Mouse (Mus musculus) spleen, postnatal 4 days (tissue): Measurements from ENCODE around the gene Dnajb2.
"Not testable (repeated sequence)": the region's sequence is repeated elsewhere in the genome, so short reads cannot be mapped to it uniquely, and the experiment has no call there.

Experiments used
- DNase-seq, 2 experiments: peaks; one replicate each; pipeline ENCODE4 v3.0.0; 2022; ENCODE audit warnings: low spot score in 2 of 2

The Dnajb2 gene

DNA sequence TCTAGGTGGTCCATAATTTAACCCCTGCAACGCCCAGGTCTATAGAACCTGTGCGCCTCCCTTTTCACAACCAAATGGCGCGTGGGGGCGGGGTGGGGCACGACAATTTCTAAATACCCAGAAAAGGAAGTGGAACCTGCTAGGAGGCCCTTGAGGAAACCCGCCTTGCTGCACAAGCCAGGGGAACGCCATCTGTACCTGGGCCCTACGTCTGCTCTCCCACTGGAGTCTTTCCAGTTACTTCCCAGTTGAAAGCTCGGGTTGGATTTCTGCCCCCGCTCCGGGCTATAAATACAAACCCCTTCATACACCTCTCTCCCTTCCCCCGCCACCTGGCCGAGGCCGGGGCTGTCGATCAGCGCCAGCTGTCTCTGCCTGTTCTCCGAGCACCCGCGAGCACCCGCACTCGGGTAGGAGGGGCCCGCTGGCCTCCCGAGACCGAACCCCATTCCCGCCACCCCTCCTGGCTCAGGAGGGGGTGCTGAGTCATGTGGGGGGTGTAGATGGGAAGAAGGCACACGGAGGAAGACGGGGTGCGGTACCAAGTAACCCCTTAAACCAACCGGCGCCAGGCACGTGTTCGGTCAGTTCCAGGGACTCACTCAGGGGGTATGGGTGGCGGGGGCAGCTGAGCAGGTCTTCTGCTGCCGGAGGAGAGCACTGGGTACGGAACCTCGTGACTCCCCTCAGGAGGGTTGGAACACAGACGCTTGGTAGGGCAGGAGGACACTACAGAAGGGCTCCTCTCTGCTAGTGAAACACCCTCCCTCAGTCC lies 17.8 kb upstream of the Dnajb2 start:
- DNase-seq: peak; percentile 72 to 87

DNA sequence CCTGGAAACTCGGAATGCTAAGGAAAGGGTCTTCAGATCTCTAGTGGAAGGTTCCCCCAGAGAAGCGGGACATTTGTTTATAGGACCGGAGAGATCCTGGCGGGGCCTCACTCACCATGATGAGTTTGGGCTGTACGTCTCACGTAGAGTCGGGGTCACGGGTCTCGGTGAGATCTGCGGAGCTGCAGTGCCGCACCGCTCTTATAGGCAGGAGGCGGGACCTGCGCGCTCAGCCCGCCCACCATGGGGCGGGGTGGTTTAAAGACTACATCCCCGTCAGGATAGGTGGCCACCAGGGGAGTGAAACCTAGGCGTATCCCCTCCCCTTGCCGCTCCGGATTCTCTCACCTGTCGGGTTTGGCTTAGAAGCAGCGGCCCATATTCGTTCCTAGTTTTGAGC lies 17.1 kb upstream of the Dnajb2 start:
- peak; percentile 98 to 99 for DNase-seq

DNA sequence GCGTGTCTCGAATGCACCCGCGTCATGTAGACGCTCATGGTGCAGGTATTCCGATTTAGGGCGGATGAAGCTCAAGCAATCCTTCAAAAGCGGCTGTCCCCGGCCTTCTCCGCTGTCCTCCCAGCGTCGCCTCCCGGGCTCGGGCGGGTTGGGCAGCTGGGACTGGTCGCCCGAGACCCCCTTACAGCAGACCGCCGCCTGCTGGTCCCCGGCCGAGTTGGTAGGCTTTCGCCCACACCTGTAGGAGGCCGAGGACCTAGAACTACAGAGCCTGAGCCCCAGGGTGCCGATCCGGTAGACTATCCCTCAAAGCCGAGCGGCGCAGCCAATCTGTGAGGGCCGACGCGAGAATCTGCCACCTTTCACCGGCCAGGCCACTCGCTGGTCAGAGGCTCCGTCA lies 16.7 kb upstream of the Dnajb2 start, which contains the start of gene Tuba4a:
Tuba4a (minus strand) TSS at position 335 of the 400 bp plus-strand sequence.
- peak; percentile 60 to 77 for DNase-seq

DNA sequence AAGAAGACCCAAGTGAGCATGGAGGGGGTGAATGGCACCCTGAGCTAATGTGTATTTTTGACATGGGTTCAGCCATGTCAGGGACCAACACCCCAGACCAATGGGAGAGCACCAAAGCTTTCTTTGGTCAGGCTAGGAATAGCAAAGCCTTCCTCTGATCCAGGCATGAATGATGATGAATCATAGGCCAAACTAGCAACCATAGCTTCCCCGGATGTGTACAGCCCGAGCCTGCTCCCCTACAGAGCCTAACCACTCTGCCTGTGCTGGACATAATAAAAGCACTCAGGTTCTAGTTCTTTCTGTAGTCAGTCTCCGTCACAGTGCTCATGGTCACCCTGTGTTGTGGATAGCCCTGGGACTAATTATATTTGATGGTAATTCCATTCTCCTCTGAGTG lies 14.7 kb upstream of the Dnajb2 start:
- DNase-seq: peak in 1 of 2 experiments; percentile 49

DNA sequence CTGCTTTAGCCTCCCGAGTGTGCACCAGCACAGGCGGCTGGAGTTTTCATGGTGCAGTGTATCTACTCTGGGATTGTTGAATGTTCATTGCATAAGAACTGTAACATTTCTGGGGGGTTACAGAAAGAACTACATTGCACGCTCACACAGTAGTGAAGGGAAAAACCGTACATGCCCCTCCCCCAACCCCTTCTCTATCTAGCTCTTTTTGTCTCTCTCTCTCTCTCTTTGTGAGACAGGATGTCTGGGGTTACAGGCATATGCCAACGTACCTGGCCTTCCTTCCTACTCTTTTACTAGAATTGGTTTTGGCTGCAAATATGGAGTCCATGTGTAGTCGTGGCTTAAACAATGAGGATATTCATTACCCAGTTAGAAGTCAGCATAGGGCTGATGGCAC lies 13.3 kb upstream of the Dnajb2 start:
- peak in 1 of 2 experiments; percentile 44 for DNase-seq

DNA sequence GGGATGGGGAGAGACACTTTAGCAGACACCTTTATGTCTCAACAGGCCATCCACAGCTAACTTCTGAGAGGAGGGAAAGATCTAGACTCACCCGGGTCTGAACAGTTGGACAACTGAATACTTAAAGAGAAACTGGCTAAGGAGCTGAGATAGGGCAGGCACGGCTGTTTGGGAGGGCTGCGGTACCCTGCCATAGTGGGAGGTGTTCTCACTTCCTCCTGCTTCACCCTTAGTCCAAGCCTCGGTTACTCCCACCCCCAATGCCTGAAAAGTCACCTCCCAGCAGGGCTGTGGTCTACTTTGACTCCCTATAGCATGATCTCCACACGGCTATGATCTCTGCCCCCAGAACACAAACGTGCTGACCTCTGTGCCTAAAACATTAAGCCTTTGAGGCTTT lies 12.7 kb upstream of the Dnajb2 start:
- DNase-seq: peak in 1 of 2 experiments; percentile 61

DNA sequence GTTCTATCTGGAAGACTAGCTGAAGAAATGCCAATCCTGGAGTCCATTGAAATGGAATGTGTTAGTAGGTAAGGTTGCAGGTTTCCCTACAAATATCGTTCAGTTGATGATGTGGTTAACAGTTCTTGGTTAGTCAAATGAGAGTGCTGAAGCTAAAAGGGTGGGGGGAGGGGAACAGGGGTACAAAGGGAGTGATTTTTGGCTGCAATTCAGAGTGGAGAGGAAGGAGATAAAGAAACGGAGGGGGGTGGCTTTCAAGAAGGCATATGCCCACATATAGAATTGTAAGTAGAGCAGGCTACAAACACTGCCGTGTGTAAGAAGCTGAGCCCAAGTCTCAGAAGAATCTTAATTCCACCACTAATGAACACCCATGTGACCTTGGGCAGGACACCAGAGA lies 10.7 kb upstream of the Dnajb2 start:
- no peak for DNase-seq

DNA sequence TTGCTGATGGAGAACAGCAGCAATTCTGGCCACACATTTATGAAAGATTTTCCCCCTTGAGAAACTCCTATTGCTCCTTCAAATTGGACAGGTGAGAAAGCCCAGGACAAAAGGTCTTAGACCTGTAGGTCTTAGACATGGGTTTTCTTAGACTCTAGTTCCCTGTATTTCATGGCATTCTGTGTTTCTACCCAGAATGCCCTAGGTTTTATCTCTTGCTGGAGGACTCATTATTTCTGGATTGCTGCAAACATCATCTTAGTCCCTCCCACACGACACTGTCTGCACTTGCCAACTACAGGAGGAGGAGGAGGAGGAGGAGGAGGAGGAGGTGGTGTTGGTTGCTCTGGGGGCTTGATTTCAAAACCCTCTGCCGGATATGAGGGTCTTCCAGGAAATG lies 10.1 kb upstream of the Dnajb2 start:
- no peak for DNase-seq

DNA sequence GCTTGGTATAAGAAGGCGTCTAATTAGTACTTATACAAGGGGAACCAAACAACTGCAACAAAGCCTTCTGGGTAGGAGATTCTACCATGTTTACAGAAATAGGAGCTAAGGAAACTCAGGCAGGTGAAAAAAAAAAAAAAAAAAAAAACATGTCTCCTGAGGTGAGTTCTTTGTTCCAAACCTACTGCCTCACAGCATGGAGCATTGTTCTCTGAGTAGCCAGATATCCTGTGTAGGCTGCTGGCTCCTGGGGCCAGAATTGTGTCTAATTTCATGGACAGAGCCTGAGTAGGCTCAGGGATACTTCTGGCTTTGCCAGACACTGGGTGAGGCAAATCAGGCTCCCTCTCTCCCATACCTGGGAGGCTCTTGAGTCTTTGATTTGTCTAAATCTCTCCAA lies 8.6 kb upstream of the Dnajb2 start:
- peak in 1 of 2 experiments; percentile 47 for DNase-seq

DNA sequence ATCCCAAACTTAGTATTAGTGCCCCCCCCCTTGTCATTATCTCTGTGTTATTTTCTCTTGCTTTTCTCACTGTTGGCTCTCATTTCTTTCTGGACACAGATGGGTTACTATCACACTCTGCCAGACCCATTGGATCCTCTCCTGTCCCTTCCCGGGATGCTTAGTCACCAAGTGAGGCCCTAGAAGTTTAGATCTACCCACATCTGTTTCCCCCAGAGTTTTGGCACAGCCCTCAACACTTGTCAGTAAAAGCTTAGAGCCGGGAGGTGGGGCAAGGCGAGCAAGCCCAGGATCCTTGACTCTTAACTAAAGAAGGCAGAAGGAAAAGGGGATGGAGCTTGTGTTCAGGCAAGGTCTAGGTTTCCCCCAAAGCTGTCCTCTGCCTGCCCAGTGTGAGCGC lies 7.0 kb upstream of the Dnajb2 start:
- peak in 1 of 2 experiments; percentile 62 for DNase-seq

DNA sequence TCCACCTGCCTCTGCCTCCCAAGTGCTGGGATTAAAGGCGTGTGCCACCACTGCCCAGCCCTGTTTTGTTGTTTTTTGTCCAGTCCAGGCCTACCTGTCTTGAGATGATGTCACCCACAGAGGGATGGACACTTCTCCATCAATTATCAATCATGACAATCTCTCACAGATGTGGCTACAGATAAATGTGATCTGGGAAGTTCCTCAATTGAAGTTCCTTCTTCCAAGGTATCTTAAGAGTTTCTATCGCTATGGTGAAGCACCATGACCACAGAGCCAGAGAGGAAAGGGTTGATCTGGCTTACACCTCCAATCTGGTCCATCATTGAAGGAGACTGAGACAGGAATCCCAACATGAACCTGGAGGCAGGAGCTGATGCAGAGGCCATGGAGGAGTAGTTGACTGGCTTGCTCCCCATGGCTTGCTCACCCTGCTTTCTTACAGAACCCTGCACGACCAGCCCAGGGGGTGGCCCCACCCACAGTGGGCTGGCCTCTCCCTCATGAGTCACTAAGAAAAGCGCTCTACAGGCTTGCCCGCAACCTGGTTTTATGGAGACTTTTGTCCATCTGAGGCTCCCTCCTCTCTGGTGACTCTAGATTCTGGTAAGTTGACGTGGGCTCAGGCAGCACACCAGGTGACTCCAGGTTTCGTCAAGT lies 5.7 kb upstream of the Dnajb2 start:
- DNase-seq: no peak

DNA sequence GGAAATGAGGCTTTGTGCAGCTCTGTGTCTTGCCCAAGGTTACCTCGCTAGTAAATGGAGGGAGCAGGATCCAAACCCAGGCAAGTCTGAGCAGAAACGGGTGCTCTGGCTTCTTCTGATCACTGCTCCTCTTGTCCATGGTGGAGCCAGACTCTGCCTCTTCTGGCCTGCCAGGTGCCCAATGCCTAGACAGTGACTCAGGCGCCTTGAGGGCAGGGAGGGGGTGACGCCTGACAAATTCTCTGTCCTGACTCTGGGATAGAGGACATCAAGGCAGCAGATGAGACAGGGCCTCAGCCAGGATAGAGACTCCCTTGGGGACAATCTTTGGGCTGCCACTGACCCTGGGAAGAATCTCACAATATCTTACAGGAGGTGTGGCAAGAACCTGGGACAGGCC lies 5.0 kb upstream of the Dnajb2 start:
- DNase-seq: no peak

DNA sequence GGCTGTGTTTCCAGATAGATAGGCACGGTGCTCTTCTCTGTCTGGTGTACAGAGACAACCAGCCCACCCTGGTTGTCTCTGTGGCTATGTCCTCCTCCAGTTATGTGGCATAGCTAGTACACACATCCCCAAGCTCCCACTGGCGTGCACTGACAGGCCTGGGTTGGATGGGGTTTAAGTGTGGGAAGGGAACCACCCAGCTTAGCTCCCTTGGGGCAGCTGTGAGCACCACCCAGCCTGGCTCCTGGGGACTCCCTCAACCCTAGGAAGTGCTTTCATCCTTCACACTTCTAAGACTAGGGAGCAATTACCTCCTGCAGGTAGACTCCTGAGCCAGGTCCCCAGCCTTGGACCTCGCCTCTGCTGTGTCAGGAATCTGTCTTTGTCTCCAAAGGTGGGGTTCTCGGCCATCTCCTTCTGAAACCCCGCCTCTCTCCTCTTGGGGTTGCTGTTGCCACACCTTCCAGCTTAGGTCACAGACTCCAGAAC lies 4.5 kb upstream of the Dnajb2 start, which contains the start of gene A630095N17Rik:
A630095N17Rik (minus strand) TSS at position 439 of the 489 bp plus-strand sequence.
- no peak for DNase-seq

DNA sequence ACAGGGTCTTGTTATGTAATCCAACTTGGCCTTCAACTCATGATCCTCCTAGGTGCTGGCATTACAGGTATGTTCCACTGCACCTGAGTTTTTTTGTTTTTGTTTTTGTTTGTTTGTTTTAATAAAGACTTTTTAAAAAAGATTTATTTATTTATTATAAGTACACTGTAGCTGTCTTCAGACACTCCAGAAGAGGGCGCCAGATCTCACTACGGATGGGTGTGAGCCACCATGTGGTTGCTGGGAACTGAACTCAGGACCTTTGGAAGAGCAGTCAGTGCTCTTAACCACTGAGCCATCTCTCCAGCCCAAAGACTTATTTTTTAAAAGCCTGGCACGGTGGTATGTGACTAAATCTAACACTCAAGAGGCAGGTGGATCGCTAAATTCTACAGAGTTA lies 3.7 kb upstream of the Dnajb2 start:
- DNase-seq: not testable (repeated sequence)

DNA sequence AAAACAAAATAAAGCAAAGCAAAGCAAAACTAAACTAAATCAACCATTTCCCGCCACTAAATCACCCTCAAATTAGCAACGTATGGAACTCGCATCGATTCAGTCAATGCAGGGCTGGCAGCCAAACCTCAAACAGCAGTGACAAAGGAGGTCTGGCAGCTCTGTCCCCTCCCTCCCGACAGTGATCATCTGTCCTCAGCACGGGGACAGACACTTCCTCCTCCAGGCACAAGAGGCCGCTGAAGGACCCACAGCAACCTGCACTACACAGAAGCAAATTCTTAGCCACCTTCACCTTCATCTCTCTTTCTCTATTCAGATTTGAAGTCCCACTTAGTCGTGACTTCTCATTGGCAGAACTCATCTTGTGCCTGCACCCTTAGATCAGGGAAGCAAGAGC lies 1.6 kb upstream of the Dnajb2 start:
- peak; percentile 76 to 83 for DNase-seq

DNA sequence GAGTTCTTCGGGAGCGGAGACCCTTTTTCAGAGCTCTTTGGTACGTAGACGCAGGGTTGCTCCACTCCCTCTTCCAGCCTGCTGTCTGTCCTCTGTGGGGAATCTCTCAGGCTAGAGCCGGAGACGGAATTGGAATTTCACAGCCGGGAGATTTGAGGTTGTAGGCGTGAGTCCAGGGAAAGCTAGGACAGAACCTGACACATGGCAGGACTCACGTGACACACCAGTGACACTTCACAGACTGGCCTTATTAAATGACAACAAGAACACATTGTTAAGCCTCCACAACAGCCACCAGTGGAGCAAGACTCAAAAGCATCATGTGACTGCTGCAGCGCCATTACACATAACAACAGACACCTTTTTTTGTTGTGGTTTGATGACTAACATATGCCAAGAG lies 3.4 kb downstream of the Dnajb2 start:
- no peak for DNase-seq

DNA sequence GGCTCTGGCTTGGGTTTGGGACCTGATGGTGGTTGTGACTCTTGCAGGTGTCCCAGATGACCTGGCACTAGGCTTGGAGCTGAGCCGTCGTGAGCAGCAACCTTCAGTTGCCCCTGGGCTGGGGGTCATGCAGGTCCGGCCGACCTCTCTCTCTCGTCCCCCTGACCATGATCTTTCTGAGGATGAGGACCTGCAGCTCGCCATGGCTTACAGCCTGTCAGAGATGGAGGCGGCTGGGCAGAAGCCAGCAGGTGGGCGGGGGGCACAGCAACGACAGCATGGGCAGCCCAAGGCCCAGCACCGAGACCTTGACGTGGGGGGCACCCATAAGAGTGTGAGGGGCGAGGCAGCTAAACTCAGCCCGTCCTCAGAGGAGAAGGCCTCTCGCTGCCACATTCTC lies 7.2 kb downstream of the Dnajb2 start:
- peak in 1 of 2 experiments; percentile 59 for DNase-seq

DNA sequence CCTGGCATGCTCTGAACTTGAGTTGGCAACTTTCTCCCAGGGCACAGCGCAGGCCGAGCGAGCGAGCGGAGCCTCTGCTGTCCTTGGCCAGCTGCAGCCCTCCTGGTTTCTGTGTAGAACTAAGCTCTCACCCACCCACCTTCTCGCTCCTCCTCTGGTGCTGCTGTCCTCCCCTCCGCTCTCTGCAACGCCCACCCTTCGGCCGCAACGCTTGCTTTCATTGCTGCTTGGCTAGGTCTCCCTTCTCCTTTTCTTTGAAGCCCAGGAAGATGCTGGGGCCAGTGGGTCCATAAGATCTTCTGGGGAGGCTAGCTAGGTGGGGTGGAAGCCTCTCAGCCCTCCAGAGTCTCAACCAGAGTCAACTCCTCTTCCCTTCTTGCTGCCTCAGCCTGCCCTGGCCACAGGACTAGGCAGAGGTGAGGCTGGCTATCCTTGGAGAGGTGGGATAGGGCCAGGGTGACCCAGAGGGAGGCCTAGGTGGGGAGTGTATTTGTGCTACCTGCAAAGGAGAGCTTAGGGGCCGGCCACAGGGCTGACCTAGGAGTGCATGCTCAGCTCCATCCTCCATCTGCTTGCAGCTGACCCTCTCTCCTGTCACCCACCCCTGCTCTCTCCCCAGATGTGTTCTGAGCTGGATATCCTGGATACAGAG lies 8.1 kb downstream of the Dnajb2 start:
- peak in 1 of 2 experiments; percentile 60 for DNase-seq

DNA sequence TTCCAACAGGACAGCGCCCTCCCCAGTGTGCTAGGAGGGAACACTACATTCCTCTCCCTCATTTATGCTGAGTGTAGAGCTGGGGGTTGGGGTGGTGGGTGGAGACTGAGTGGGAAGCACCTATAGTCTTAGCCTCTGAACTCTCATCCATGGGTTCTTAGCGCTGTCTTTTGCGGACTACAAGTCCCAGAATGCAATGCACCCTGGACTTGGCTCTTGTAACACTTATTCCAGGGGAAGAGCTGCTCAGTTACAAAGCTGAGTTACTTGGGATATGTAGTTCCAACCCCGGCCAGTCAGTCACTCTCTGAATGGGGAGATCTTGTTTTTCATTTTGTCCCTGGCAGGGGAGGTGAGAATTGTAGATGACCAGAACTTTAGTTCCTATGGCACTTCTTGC lies 8.6 kb downstream of the Dnajb2 start:
- DNase-seq: peak in 1 of 2 experiments; percentile 62

DNA sequence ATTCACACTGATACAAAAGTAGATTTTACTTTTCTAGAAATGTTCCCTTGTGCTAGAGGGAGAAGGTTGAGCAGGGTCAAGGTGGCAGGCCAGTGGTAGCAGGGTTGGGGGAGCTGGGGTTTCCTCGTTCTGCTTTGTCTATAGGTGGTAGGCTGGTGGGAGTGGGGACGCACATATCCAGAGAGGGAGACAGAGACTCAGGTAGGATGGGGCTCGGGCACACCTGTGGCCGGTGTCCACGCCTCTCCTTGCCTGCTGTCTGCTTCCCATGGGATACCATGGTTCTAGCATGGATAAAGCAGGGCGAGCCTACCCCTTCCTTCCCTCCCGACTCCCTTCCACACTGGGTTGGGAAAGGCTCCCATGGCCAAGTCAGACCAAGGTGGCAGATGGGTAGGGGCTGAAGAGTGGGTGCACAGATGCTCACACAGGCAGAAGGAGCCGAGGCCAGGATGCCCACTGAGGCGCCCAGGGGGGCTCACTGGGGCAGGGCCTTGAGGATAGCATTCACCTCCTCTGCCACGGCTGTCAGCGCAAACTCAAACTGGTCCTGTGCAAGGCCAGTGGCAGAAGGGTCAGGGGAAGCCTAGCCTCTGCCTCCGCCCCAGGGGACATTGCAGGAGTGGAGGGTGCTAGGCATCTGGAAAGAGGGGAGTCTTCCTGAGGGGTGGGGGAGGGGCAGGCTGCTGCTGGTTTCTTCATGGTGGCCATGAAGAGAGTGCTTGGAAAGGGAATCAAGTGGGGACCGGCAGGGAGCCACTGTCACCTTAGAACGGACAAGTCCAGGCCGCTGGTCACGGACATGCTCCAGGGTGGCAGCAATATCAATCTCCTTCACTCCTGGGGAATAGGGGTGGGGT lies 11.1 kb downstream of the Dnajb2 start:
- peak in 1 of 2 experiments; percentile 69 for DNase-seq

DNA sequence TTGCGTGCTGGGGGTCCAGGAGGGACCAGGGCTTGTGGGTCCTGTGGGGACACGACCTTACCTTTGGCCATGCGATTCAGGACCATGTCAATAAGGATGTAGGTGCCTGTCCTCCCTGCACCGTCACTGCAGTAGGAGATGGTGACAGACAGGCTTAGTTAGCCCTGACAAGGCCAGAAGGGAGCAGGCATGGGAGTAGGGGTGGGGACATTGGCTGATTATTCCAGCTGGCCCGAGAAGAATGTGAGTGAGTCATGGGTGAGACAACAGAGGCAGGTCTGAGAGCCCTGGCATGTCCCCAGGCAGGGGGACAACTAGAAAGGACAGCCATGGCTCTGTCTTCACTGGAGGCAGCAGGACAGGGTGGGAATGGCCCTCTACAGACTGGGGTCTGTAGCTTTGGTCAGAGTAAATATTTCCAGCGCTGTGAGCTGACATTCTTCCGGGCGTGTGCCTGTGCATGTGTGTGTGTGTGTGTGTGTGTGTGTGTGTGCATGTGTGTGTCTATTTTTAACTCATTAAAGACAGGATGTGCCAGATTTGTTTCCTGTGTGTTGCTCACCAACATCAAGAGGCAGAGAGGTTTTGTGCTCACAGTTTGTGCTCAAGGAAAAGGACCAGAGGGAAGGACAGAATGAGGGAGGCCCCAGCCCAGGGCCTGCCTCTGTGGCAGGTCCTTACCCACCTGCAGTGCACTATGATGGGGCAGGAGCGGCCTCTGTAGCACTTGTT lies 12.0 kb downstream of the Dnajb2 start:
- no peak for DNase-seq
